Mouse (Mus musculus) limb, embryonic 11.5 days (tissue): ENCODE measurements around the gene Dyrk1a. TPM values are rescaled to one million over a fixed set of nuclear protein-coding genes. Genes with fewer than 3 reads are reported as not detected.

Source experiments
- ATAC-seq: fragments of 200-750 bp; cut with Nextera tagmentation; 2 replicates; pipeline ENCODE4 v1.8.0; 2017; ENCODE audit warnings: low read depth; ENCODE audit not compliant: insufficient number of reproducible peaks, low FRiP score, low TSS enrichment
- DNase-seq: peaks from one replicate; pipeline ENCODE4 v3.0.0-alpha.2; 2015; ENCODE audit warnings: low spot score
- H3K27ac ChIP-seq: fragments of 300-500 bp; sonication (generic); replicated peaks from 2 replicates; pipeline ENCODE4 v1.5.1; 2014; ENCODE audit warnings: low read depth, mild to moderate bottlenecking, low read length
- H3K27me3 ChIP-seq: fragments of 300-500 bp; sonication (generic); 2 replicates; pipeline ENCODE4 v1.6.1; 2014; ENCODE audit warnings: mild to moderate bottlenecking, low read length, mixed read lengths; ENCODE audit not compliant: control insufficient read depth, insufficient read depth
- H3K36me3 ChIP-seq: fragments of 300-500 bp; sonication (generic); 2 replicates; pipeline ENCODE4 v1.6.1; 2014; ENCODE audit warnings: mild to moderate bottlenecking, low read length, moderate library complexity, mixed read lengths; ENCODE audit not compliant: control insufficient read depth, insufficient read depth
- H3K4me1 ChIP-seq: fragments of 300-500 bp; sonication (generic); 2 replicates; pipeline ENCODE4 v1.6.1; 2014; ENCODE audit warnings: low read length, mixed read lengths; ENCODE audit not compliant: control insufficient read depth, insufficient read depth
- H3K4me2 ChIP-seq: fragments of 300-500 bp; sonication (generic); 2 replicates; pipeline ENCODE4 v1.6.1; 2014; ENCODE audit warnings: low read depth, mild to moderate bottlenecking, moderate library complexity; ENCODE audit not compliant: severe bottlenecking
- H3K4me3 ChIP-seq: fragments of 300-500 bp; sonication (generic); 2 replicates; pipeline ENCODE4 v1.5.1; 2014; ENCODE audit warnings: low read depth, low read length
- H3K9ac ChIP-seq: fragments of 300-500 bp; sonication (generic); 2 replicates; pipeline ENCODE4 v1.6.1; 2014; ENCODE audit warnings: mild to moderate bottlenecking, low read length
- H3K9me3 ChIP-seq: fragments of 300-500 bp; sonication (generic); 2 replicates; pipeline ENCODE4 v1.6.1; 2016; ENCODE audit warnings: low read length; ENCODE audit not compliant: control insufficient read depth
- WGBS: fragments of 180-500 bp; shearing (Covaris S2); extraction: QIAGEN DNeasy Blood & Tissue Kit; methylation state at CpG from one replicate; pipeline ENCODE4 v1.1.7; 2014; 5-methylcytosine and 5-hydroxymethylcytosine counted together
- polyA plus RNA-seq: library from polyadenylated mRNA; unstranded; fragments of >200 nt; fragmentation: Nextera tagmentation; extraction: Ambion mirVana; gene quantifications from 2 replicates; pipeline ENCODE4 v1.2.1, GENCODE M21; 2014

Gene Dyrk1a
- polyA plus RNA-seq, 1 experiment from 2014 or later: 13.4 TPM

DNA sequence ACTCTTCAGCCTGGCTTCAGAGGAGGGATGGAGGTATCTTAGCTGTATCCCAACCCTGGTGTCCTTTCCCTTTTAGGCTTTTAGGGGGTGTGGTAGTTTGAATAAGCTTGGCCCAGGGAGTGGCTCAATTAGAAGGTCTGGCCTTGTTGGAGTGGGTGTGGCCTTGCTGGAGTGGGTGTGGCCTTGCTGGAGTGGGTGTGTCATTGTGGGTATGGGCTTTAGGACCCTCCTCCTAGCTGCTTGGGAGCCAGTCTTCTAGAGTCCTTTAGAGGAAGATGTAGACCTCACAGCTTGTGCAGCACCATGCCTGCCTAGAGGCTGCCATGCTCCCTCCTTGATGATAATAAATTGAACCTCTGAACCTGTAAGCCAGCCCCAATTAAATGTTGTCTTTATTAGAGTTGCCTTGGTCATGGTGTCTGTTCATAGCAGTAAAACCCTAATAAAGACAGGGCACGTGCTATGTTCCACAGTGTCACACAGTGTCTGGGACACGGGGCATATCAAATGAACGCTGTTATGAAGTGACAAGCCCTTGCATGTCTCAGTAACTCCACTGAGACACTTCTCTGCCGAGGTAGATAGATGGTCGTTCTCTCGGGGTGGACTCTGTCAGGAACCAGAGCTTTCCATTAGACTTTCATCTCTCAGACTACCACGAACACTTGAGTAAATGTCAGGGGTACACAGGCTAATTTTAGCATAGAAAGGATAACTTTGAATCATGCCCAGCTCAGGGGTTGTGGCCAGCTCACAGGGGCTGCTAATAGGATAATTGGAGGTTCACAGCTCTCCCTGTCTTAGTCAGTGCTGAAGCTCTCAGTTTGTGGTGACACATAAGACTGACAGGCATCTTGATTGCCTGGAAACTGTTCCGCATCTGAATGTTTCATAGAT is 166.9 kb downstream of the Dyrk1a start:
- DNase-seq (no peak), ATAC-seq (no peak)
- no peak overlapping the region for H3K9ac ChIP-seq
- no peaks in the 10 kb centered on the region for H3K27me3 ChIP-seq
- H3K4me3 ChIP-seq: no peak overlapping the region
- H3K4me2 ChIP-seq: no peak overlapping the region
- no peaks in the 10 kb centered on the region for H3K36me3 ChIP-seq
- H3K9me3 ChIP-seq: no peaks in the 10 kb centered on the region
- no peaks in the 10 kb centered on the region for H3K4me1 ChIP-seq
- WGBS: 85% methylated on average over 8 of the region's 8 CpGs
- H3K27ac ChIP-seq: no peak overlapping the region

DNA sequence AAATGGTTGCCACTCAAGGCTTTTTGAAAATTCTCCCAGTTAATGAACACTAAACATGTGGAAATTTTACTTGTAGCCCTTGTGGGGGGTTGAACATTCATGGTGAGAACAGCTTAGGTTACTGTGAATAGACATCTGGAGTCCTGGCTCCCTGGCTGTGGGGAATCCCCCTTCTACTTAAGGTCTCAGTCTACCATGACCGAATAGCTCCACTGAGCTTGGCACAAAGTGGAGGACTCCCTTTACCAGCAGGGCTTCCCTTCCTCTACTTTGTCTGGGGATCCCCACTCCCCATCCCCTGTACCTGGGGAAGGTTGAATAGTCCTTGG is 167.5 kb downstream of the Dyrk1a start:
- Histone ChIP-seq H3K9ac (no peak overlapping the region), H3K4me3 (no peak overlapping the region), H3K9me3 (no peaks in the 10 kb centered on the region), H3K27ac (no peak overlapping the region), H3K36me3 (no peaks in the 10 kb centered on the region), H3K4me2 (no peak overlapping the region), H3K27me3 (no peaks in the 10 kb centered on the region), H3K4me1 (no peaks in the 10 kb centered on the region)
- 100% methylated on average over 1 of the region's 1 CpGs for WGBS
- ATAC-seq: no peak
- DNase-seq: no peak

DNA sequence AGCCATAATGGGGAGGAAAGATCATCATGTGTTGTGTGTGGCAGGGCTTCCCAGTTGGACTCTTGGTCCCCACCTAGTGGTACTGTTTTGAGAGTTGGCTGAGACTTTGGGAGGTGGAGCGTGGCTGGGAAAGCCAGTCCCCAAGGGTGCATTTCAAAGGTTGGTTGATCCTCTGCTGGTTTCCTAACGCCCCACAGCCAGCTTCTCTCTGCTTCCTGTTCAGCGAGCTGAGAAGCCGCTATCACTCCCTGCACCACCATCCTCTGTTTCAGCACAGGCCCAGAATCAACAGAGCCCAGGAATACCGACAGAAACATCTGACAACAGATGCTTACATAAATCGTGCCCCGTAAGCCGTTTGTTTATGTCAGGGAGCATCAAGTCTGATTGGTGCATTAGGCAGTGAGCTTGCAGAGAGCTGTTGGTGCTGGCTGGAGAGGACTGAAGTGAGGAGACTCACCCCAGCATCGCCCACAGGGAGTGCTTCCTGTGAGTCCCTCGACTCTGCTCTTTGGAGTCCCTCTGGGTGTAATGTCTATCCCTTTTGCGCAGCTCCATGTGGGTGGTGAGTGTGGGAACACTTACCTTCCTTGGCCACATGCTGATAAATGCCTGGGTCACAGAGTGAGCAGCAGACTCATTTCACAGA is 174.2 kb downstream of the Dyrk1a start:
- Histone ChIP-seq H3K4me1 (peaks cover 5% of the 10 kb centered on the region; the same call in 1 of the 2 replicates), H3K9ac (peak overlapping the region; percentile 45), H3K4me3 (peak overlapping the region; percentile 15; the same call in 1 of the 2 replicates), H3K27me3 (no peaks in the 10 kb centered on the region), H3K4me2 (peak overlapping the region; percentile 45), H3K27ac (no peak overlapping the region; the same call in 1 of the 2 replicates), H3K9me3 (no peaks in the 10 kb centered on the region), H3K36me3 (no peaks in the 10 kb centered on the region)
- peak; percentile 67 for DNase-seq
- ATAC-seq: no peak
- 2% methylated on average over 11 of the region's 11 CpGs for WGBS

DNA sequence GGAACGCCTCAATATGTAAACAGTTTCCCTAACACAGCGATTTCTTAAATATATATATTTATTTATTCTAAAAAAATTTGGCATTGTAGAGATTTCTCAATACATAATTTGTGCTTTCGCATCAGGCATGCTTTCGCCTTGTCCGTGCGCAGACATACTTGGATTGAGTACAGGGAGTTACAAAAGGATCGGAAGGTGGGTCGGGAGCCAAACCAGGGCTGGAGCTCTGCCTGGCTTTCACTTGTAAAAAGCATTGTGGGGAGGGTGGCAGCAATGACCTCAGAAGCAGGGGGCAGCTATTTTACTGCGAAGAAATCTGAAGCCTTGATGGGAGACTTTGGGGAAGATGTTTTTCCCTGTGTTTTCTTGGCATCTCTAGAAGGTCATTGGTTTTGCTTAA is 175.2 kb downstream of the Dyrk1a start:
- no peak for ATAC-seq
- Histone ChIP-seq H3K27me3 (no peaks in the 10 kb centered on the region), H3K36me3 (no peaks in the 10 kb centered on the region), H3K9ac (no peak overlapping the region), H3K27ac (no peak overlapping the region), H3K9me3 (no peaks in the 10 kb centered on the region), H3K4me2 (no peak overlapping the region), H3K4me1 (peaks cover 5% of the 10 kb centered on the region; the same call in 1 of the 2 replicates), H3K4me3 (no peak overlapping the region)
- 82% methylated on average over 9 of the region's 9 CpGs for WGBS
- DNase-seq: no peak

Other genes with a start within 250 kb of the Dyrk1a start
- gene Ripply3, start 241.6 kb upstream of the Dyrk1a start, polyA plus RNA-seq: 3.9 and 4.3 TPM in 2 replicates
- gene Ttc3, start 199.4 kb upstream of the Dyrk1a start, polyA plus RNA-seq: 328 and 349 TPM in 2 replicates
- gene Pigp, start 198.2 kb upstream of the Dyrk1a start, polyA plus RNA-seq: 70.0 and 74.2 TPM in 2 replicates
- gene Vps26c, start 43.2 kb upstream of the Dyrk1a start, polyA plus RNA-seq: 49.3 and 51.7 TPM in 2 replicates